In genomic region chr15:41345554-41345953, GRCm38 (mm10) we compare ENCODE assay signal across 29 mouse cellular contexts.
A peak's percentile ranks its signal among the peaks of the same experiment; 100 is the strongest.
DNase-seq lines count a peak whose midpoint lies in the region; ATAC-seq and TF ChIP-seq lines count a peak whose summit lies in the region.
"Had no signal": no experiment of that assay in that cellular context is flagged by ENCODE, and none has a peak within 500 bp of the region (broad histone marks: within the 10 kb centered on the region; RNA-seq: fewer than 3 reads in every experiment).

No protein-coding gene starts in this region.

- no peak overlapping the region for H3K4me2 ChIP-seq in midbrain, postnatal 0 days (ENCODE audit: low read depth, low read length, poor library complexity, severe bottlenecking)
- no peak overlapping the region for H3K4me2 ChIP-seq in midbrain, embryonic 16.5 days (ENCODE audit: low read length)
- H3K4me2 ChIP-seq: embryonic facial prominence, embryonic 13.5 days; heart, embryonic 13.5 days; hindbrain, embryonic 15.5 days; limb, embryonic 12.5 days; liver, embryonic 11.5 days; lung, embryonic 15.5 days; midbrain, embryonic 15.5 days; neural tube, embryonic 13.5 days had no signal

- 93% methylated on average over 2 of the region's 2 CpGs for WGBS in midbrain, postnatal 0 days
- WGBS in midbrain, embryonic 16.5 days = 95% methylated on average over 2 of the region's 2 CpGs

- intact Hi-C loops in left cerebral cortex, adult 2 months (cut with DNase I) = no loop called here

- H3K9me3 ChIP-seq in midbrain, postnatal 0 days (ENCODE audit: low read length) = no peaks in the 10 kb centered on the region
- no peaks in the 10 kb centered on the region for H3K9me3 ChIP-seq in midbrain, embryonic 16.5 days (replicated peaks; ENCODE audit: control insufficient read depth, low read length, poor library complexity, severe bottlenecking)
- peaks cover 13% of the 10 kb centered on the region for H3K9me3 ChIP-seq in E14TG2a.4 (ENCODE audit: low read length)
- H3K9me3 ChIP-seq: embryonic facial prominence, embryonic 13.5 days; heart, embryonic 13.5 days; hindbrain, embryonic 15.5 days; limb, embryonic 12.5 days; lung, embryonic 15.5 days; neural tube, embryonic 13.5 days had no signal

- no peak overlapping the region for H3K27ac ChIP-seq in midbrain, postnatal 0 days (ENCODE audit: low read depth, low read length)
- no peak overlapping the region for H3K27ac ChIP-seq in midbrain, embryonic 16.5 days (ENCODE audit: low read length)
- no peak overlapping the region for H3K27ac ChIP-seq in left cerebral cortex, adult 2 months
- H3K27ac ChIP-seq: embryonic facial prominence, embryonic 13.5 days; forebrain, embryonic 10.5 days; heart, embryonic 13.5 days; hindbrain, embryonic 15.5 days; kidney, postnatal 0 days; limb, embryonic 12.5 days; lung, embryonic 15.5 days; midbrain, embryonic 10.5 days; midbrain, embryonic 15.5 days; neural tube, embryonic 13.5 days had no signal

- in situ Hi-C loops in Patski (cut with MboI; ENCODE audit: low pct_unique_long_range_greater_than_20kb) = no loop called here

- no peaks in the 10 kb centered on the region for H3K27me3 ChIP-seq in midbrain, postnatal 0 days (ENCODE audit: insufficient read depth, low read length)
- no peaks in the 10 kb centered on the region for H3K27me3 ChIP-seq in midbrain, embryonic 16.5 days (ENCODE audit: control insufficient read depth, insufficient read depth, low read depth, low read length)
- H3K27me3 ChIP-seq in E14TG2a.4 (ENCODE audit: insufficient read depth, low read length) = no peaks in the 10 kb centered on the region
- H3K27me3 ChIP-seq in Patski = no peaks in the 10 kb centered on the region
- H3K27me3 ChIP-seq: embryonic facial prominence, embryonic 13.5 days; heart, embryonic 13.5 days; hindbrain, embryonic 15.5 days; limb, embryonic 12.5 days; lung, embryonic 15.5 days; midbrain, embryonic 15.5 days; neural tube, embryonic 13.5 days had no signal

- no peak for DNase-seq in midbrain, postnatal 0 days (ENCODE audit: low spot score)
- no peak for DNase-seq in Patski (ENCODE audit: low read depth, low spot score)
- DNase-seq in left cerebral cortex, adult 2 months (ENCODE audit: extremely low spot score in 1 of 2, low spot score in 2 of 2) = no peak
- DNase-seq in natural killer cell, adult 2 months (ENCODE audit: low spot score in 2 of 2) = no peak
- DNase-seq in adrenal gland, adult 8-10 months = no peak
- DNase-seq: adrenal gland, postnatal 14 days; cerebellum, adult 11-12 months; cerebellum, adult 9-11 months; embryo, embryonic 11 days; heart, postnatal 10 days; kidney, adult 8-10 months; kidney, postnatal 4 days; layer of hippocampus, adult 9-11 months; right cerebral cortex, postnatal 4 days had no signal

- no peak overlapping the region for H3K4me3 ChIP-seq in midbrain, postnatal 0 days (ENCODE audit: low read depth, low read length)
- H3K4me3 ChIP-seq in midbrain, embryonic 16.5 days (ENCODE audit: low read depth, low read length) = no peak overlapping the region
- H3K4me3 ChIP-seq in E14TG2a.4 (replicated peaks; ENCODE audit: low read length) = no peak overlapping the region
- H3K4me3 ChIP-seq in left cerebral cortex, adult 2 months = no peak overlapping the region
- H3K4me3 ChIP-seq: embryonic facial prominence, embryonic 13.5 days; forebrain, embryonic 10.5 days; heart, embryonic 13.5 days; hindbrain, embryonic 15.5 days; limb, embryonic 12.5 days; lung, embryonic 15.5 days; midbrain, embryonic 10.5 days; midbrain, embryonic 15.5 days; myocyte; neural tube, embryonic 13.5 days had no signal

- POLR2A ChIA-PET in Patski (lab: Charles Lee) = no interaction called here

- no peak for ATAC-seq in midbrain, postnatal 0 days (ENCODE audit: low FRiP score)
- no peak for ATAC-seq in midbrain, embryonic 16.5 days
- ATAC-seq in Patski = no peak
- ATAC-seq: forebrain, embryonic 16.5 days; midbrain, embryonic 15.5 days had no signal

- no peaks in the 10 kb centered on the region for H3K4me1 ChIP-seq in midbrain, postnatal 0 days (ENCODE audit: insufficient read depth, low read length)
- H3K4me1 ChIP-seq in midbrain, embryonic 16.5 days (ENCODE audit: control insufficient read depth, insufficient read depth, low read length) = no peaks in the 10 kb centered on the region
- peaks cover 4% of the 10 kb centered on the region; the same call in 1 of the 2 replicates for H3K4me1 ChIP-seq in E14TG2a.4 (replicated peaks; ENCODE audit: low read depth, low read length)
- H3K4me1 ChIP-seq: embryonic facial prominence, embryonic 13.5 days; forebrain, embryonic 10.5 days; heart, embryonic 13.5 days; hindbrain, embryonic 15.5 days; limb, embryonic 12.5 days; lung, embryonic 15.5 days; midbrain, embryonic 10.5 days; midbrain, embryonic 15.5 days; neural tube, embryonic 13.5 days had no signal

- H3K9ac ChIP-seq in midbrain, postnatal 0 days (replicated peaks; ENCODE audit: low read length, poor library complexity, severe bottlenecking) = no peak overlapping the region
- H3K9ac ChIP-seq in midbrain, embryonic 16.5 days (ENCODE audit: low read depth, low read length) = no peak overlapping the region
- H3K9ac ChIP-seq: embryonic facial prominence, embryonic 13.5 days; heart, embryonic 13.5 days; hindbrain, embryonic 15.5 days; limb, embryonic 12.5 days; lung, embryonic 15.5 days; midbrain, embryonic 15.5 days; neural tube, embryonic 13.5 days had no signal

- no peaks in the 10 kb centered on the region for H3K36me3 ChIP-seq in midbrain, postnatal 0 days (ENCODE audit: insufficient read depth, low read length)
- no peaks in the 10 kb centered on the region for H3K36me3 ChIP-seq in midbrain, embryonic 16.5 days (ENCODE audit: control insufficient read depth, insufficient read depth, low read length)
- H3K36me3 ChIP-seq in E14TG2a.4 (ENCODE audit: insufficient read depth, low read length) = no peaks in the 10 kb centered on the region
- H3K36me3 ChIP-seq: embryonic facial prominence, embryonic 13.5 days; forebrain, embryonic 10.5 days; heart, embryonic 13.5 days; hindbrain, embryonic 15.5 days; limb, embryonic 12.5 days; lung, embryonic 15.5 days; midbrain, embryonic 10.5 days; midbrain, embryonic 15.5 days; neural tube, embryonic 13.5 days had no signal

- 0 out of 2 replicates have a peak, but pooled peaks have one; percentile 13 for TF ChIP-seq CTCF in midbrain, postnatal 0 days (IDR thresholded peaks at IDR 0.05)
- TF ChIP-seq CTCF in E14TG2a.4 (conservative IDR thresholded peaks at IDR 0.05; ENCODE audit: low read length) (peak; percentile 16; the same call in 1 of the 2 replicates), Patski (IDR thresholded peaks at IDR 0.05) (peak; percentile 13)
- TF ChIP-seq CTCF in left cerebral cortex, adult 2 months (IDR thresholded peaks at IDR 0.05) = no peak; the same call in none of the 2 replicates

- CTCF ChIA-PET in Patski (lab: Charles Lee) = interaction anchor here (1.0 to 1.7 kb wide), 3 partner anchors 17 to 55 kb away, joined by 3 to 4 read pairs (median 3); no protein-coding TSS in a partner anchor
